Mouse (Mus musculus) bone marrow, adult 2 months (tissue): ENCODE results near the gene Rpe.

Experiments used
- CTCF ChIP-seq: fragments of 200-500 bp; IDR thresholded peaks from 2 replicates; pipeline ENCODE4 v1.5.1; 2011; ENCODE audit warnings: low read length, control low read depth; ENCODE audit not compliant: control insufficient read depth, insufficient read depth
- POLR2A ChIP-seq: fragments of 200-500 bp; IDR thresholded peaks from 2 replicates; pipeline ENCODE4 v1.6.1; 2011; ENCODE audit warnings: low read depth, mild to moderate bottlenecking, control low read depth, low read length, borderline replicate concordance; ENCODE audit not compliant: control insufficient read depth

DNA sequence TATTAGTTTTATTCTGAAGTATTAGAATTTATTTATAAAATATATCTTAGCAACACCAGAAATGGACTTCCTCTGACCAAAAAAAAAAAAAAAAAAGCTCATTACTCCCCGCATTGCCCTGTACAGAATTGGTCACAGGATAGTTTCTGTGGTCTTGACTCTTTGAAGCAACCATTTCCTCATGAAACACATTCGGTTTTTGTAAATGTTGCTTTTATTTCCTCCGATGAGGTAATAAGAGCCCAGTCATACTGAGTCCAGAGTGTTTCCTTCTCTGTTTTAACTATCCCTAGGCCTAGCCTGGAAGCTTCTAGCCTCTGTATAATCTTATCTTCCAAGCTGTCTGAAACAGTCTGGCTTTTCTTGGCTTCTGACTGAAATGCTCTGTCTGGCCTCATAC is 12.2 kb downstream of the Rpe start:
- no peak for TF ChIP-seq POLR2A
- no peak for TF ChIP-seq CTCF
